Mouse (Mus musculus): ENCODE data around the gene Srp54b. TPM values are rescaled to one million over a fixed set of nuclear protein-coding genes. Genes with fewer than 3 reads are reported as not detected.

Gene Srp54b
- 11.4 and 15.0 TPM in 2 replicates for polyA plus RNA-seq (2012; rRNA removed)

DNA sequence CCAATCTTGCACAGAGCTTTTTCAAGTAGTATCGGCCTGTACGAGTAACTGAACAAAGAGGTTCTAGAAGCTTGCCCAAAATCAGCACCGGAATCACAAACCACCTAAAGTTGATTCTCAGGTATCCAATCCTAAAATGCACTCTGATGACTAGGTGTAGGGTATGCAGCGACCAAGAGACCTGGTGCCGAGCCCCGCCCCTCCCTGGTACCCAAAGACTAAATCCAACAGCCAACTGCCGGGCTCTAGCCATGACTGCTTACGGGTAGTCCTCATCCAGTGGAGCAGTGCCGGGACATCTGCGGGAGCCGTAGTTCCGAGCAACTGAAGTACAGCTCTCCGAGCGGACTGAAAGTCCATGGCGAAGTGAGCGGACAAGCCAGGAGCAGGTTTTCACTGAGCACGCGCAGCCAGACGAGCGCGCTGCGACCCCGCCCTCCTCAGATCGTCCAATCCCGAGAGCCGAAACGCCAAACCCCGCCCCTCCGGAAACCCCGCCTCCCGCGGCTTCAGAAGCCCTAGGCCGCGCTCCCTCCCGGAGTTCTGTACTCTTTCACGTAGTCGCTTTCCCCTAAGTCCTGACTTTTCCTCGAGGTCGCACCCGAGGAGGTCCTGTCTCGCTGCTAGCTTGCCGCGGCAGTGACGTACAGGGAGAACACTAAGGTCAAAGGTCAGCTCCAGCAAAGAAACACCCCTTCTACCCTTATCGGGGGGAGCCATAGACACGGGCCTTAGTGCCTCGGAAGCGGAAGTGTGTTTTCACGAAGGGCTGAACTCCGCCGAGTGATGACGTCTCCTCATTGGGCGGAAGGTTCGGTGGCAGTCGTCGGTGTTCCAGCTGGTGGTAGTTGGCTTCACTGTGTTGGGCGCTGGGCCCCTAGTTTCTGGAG, at the start of gene Srp54b:
TSS of gene Srp54b (plus strand) at position 546 of the 890 bp plus-strand sequence.

DNA sequence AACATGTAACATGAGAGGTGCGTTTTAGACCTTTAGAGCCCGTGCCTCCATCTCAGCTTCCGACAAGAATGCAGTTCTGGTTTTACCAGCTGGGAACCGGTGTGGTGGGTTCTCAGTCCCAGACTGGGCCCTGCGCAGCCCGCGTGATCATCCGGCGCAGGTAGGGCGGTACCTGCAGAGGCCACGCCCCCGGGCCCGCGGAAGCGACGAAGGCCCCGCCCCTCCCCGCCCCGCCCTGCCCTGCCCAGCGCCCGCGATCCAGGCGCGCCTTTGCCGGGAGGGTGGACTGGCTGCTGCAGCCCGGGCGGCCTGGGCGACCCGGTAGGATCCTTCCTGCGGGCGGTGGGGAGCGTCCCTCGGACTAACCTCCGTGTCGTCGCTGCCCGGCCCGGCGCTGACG, 30.7 kb upstream of the Srp54b start, which contains the start of gene Fam177a:
TSS of gene Fam177a (plus strand) at position 228 of the 400 bp plus-strand sequence.

DNA sequence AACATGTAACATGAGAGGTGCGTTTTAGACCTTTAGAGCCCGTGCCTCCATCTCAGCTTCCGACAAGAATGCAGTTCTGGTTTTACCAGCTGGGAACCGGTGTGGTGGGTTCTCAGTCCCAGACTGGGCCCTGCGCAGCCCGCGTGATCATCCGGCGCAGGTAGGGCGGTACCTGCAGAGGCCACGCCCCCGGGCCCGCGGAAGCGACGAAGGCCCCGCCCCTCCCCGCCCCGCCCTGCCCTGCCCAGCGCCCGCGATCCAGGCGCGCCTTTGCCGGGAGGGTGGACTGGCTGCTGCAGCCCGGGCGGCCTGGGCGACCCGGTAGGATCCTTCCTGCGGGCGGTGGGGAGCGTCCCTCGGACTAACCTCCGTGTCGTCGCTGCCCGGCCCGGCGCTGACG, 44.4 kb downstream of the Srp54b start, which contains the start of gene 1700047I17Rik2:
TSS of gene 1700047I17Rik2 (plus strand) at position 287 of the 400 bp plus-strand sequence.

DNA sequence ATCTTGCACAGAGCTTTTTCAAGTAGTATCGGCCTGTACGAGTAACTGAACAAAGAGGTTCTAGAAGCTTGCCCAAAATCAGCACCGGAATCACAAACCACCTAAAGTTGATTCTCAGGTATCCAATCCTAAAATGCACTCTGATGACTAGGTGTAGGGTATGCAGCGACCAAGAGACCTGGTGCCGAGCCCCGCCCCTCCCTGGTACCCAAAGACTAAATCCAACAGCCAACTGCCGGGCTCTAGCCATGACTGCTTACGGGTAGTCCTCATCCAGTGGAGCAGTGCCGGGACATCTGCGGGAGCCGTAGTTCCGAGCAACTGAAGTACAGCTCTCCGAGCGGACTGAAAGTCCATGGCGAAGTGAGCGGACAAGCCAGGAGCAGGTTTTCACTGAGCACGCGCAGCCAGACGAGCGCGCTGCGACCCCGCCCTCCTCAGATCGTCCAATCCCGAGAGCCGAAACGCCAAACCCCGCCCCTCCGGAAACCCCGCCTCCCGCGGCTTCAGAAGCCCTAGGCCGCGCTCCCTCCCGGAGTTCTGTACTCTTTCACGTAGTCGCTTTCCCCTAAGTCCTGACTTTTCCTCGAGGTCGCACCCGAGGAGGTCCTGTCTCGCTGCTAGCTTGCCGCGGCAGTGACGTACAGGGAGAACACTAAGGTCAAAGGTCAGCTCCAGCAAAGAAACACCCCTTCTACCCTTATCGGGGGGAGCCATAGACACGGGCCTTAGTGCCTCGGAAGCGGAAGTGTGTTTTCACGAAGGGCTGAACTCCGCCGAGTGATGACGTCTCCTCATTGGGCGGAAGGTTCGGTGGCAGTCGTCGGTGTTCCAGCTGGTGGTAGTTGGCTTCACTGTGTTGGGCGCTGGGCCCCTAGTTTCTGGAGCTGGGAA, 75.0 kb downstream of the Srp54b start, which contains the start of gene Srp54c:
TSS of gene Srp54c (plus strand) at position 543 of the 894 bp plus-strand sequence.

Other genes starting within 250 kb of the Srp54b start
- gene Gm20403, start 168.6 kb upstream of the Srp54b start, polyA plus RNA-seq (2012; rRNA removed) = not detected in 2 replicates
- 0.34 and 0.67 TPM in 2 replicates for gene Baz1a, start 140.8 kb upstream of the Srp54b start, polyA plus RNA-seq (2012; rRNA removed)
- 0.98 and 1.4 TPM in 2 replicates for gene 2700097O09Rik, start 75.0 kb upstream of the Srp54b start, polyA plus RNA-seq (2012; rRNA removed)
- 5.9 and 6.8 TPM in 2 replicates for gene Srp54a, start 74.8 kb upstream of the Srp54b start, polyA plus RNA-seq (2012; rRNA removed)
- 1.7 and 3.0 TPM in 2 replicates for gene Fam177a, start 30.6 kb upstream of the Srp54b start, polyA plus RNA-seq (2012; rRNA removed)
- gene 1700047I17Rik2, start 44.5 kb downstream of the Srp54b start, polyA plus RNA-seq (2012; rRNA removed) = not detected in 2 replicates
- gene Srp54c, start 75.1 kb downstream of the Srp54b start, polyA plus RNA-seq (2012; rRNA removed) = 1.1 and 1.7 TPM in 2 replicates
- gene 1110008L16Rik, start 144.5 kb downstream of the Srp54b start, polyA plus RNA-seq (2012; rRNA removed) = 9.2 and 10.9 TPM in 2 replicates
- 0.15 and 0.23 TPM in 2 replicates for gene Ppp2r3c, start 147.9 kb downstream of the Srp54b start, polyA plus RNA-seq (2012; rRNA removed)
- gene Psma6, start 229.1 kb downstream of the Srp54b start, polyA plus RNA-seq (2012; rRNA removed) = 5.5 and 8.5 TPM in 2 replicates